9 mouse cellular contexts compared by ENCODE assay signal in genomic region chr2:166035725-166036124, GRCm38 (mm10). TPM values are rescaled to one million over a fixed set of nuclear protein-coding genes. Genes with fewer than 3 reads are reported as not detected.
DNase-seq lines count a peak whose midpoint lies in the region; ATAC-seq and TF ChIP-seq lines count a peak whose summit lies in the region.
"Had no signal": no experiment of that assay in that cellular context is flagged by ENCODE, and none has a peak within 500 bp of the region (broad histone marks: within the 10 kb centered on the region; RNA-seq: fewer than 3 reads in every experiment).

No protein-coding gene starts in this region.

- TF ChIP-seq CTCF in intestine, postnatal 0 days (IDR thresholded peaks at IDR 0.05; ENCODE audit: low read depth) = peak; percentile 81
- peak; percentile 55; the same call in 1 of the 2 replicates for TF ChIP-seq CTCF in spleen, adult 2 months (IDR thresholded peaks at IDR 0.05; ENCODE audit: extremely low read depth, insufficient read depth, insufficient read length, insufficient replicate concordance)

- DNase-seq in ES-CJ7 (ENCODE audit: low read depth, low spot score) = peak; percentile 83
- DNase-seq in c-Kit-positive CD71-negative TER-119-negative erythroid progenitor cells, embryonic 14.5 days (ENCODE audit: low read depth) = peak; percentile 65
- no peak for DNase-seq in heart, embryonic 10.5 days (ENCODE audit: low spot score)
- peak; percentile 26 for DNase-seq in liver, embryonic 13.5 days
- peak; percentile 59 to 76 for DNase-seq in spleen, adult 2 months (ENCODE audit: low read depth in 1 of 2, low spot score in 2 of 2)
- no peak for DNase-seq in midbrain, embryonic 10.5 days (ENCODE audit: low spot score)

- H3K9ac ChIP-seq in intestine, postnatal 0 days (ENCODE audit: low read depth, low read length) = no peak overlapping the region
- H3K9ac ChIP-seq in intestine, embryonic 15.5 days = no peak overlapping the region
- no peak overlapping the region for H3K9ac ChIP-seq in liver, embryonic 13.5 days
- H3K9ac ChIP-seq: limb, embryonic 15.5 days had no signal

- no peaks in the 10 kb centered on the region for H3K27me3 ChIP-seq in intestine, postnatal 0 days (replicated peaks; ENCODE audit: control insufficient read depth, insufficient read depth, low read length)
- no peaks in the 10 kb centered on the region for H3K27me3 ChIP-seq in intestine, embryonic 15.5 days (replicated peaks)
- no peaks in the 10 kb centered on the region for H3K27me3 ChIP-seq in heart, embryonic 10.5 days (ENCODE audit: insufficient read depth, poor library complexity, severe bottlenecking)
- no peaks in the 10 kb centered on the region for H3K27me3 ChIP-seq in liver, embryonic 13.5 days
- no peaks in the 10 kb centered on the region for H3K27me3 ChIP-seq in spleen, adult 2 months (ENCODE audit: control insufficient read depth, insufficient read depth, low read length)
- H3K27me3 ChIP-seq in midbrain, embryonic 10.5 days (ENCODE audit: low read depth, poor library complexity, severe bottlenecking) = no peaks in the 10 kb centered on the region
- H3K27me3 ChIP-seq: limb, embryonic 15.5 days had no signal

- no peaks in the 10 kb centered on the region for H3K9me3 ChIP-seq in intestine, postnatal 0 days (ENCODE audit: control insufficient read depth)
- H3K9me3 ChIP-seq in intestine, embryonic 15.5 days = no peaks in the 10 kb centered on the region
- no peaks in the 10 kb centered on the region for H3K9me3 ChIP-seq in heart, embryonic 10.5 days
- no peaks in the 10 kb centered on the region for H3K9me3 ChIP-seq in liver, embryonic 13.5 days (replicated peaks)
- H3K9me3 ChIP-seq in midbrain, embryonic 10.5 days (replicated peaks) = no peaks in the 10 kb centered on the region
- H3K9me3 ChIP-seq: limb, embryonic 15.5 days had no signal

- ATAC-seq in intestine, postnatal 0 days = 0 out of 2 replicates have a peak, but pooled peaks have one; percentile 31
- ATAC-seq in intestine, embryonic 15.5 days = no peak
- ATAC-seq in liver, embryonic 13.5 days (ENCODE audit: low read depth) = no peak

- H3K4me1 ChIP-seq in intestine, postnatal 0 days (replicated peaks; ENCODE audit: control insufficient read depth, insufficient read depth, low read length) = no peaks in the 10 kb centered on the region
- peaks cover 12% of the 10 kb centered on the region; the same call in 1 of the 2 replicates for H3K4me1 ChIP-seq in intestine, embryonic 15.5 days (replicated peaks)
- H3K4me1 ChIP-seq in heart, embryonic 10.5 days = peaks cover 33% of the 10 kb centered on the region
- H3K4me1 ChIP-seq in liver, embryonic 13.5 days (replicated peaks) = peaks cover 17% of the 10 kb centered on the region
- H3K4me1 ChIP-seq in spleen, adult 2 months (ENCODE audit: control insufficient read depth, insufficient read depth, insufficient read length) = peaks cover 14% of the 10 kb centered on the region
- H3K4me1 ChIP-seq in midbrain, embryonic 10.5 days = peaks cover 23% of the 10 kb centered on the region

- H3K4me2 ChIP-seq in intestine, postnatal 0 days (replicated peaks; ENCODE audit: low read depth) = no peak overlapping the region
- no peak overlapping the region for H3K4me2 ChIP-seq in intestine, embryonic 15.5 days (replicated peaks)
- no peak overlapping the region for H3K4me2 ChIP-seq in liver, embryonic 13.5 days
- H3K4me2 ChIP-seq: limb, embryonic 15.5 days had no signal

- no peak overlapping the region for H3K4me3 ChIP-seq in intestine, postnatal 0 days (ENCODE audit: low read depth, low read length)
- no peak overlapping the region for H3K4me3 ChIP-seq in intestine, embryonic 15.5 days (replicated peaks)
- H3K4me3 ChIP-seq in heart, embryonic 10.5 days = no peak overlapping the region
- no peak overlapping the region for H3K4me3 ChIP-seq in liver, embryonic 13.5 days (replicated peaks)
- no peak overlapping the region for H3K4me3 ChIP-seq in spleen, adult 2 months (ENCODE audit: extremely low read depth, insufficient read depth, insufficient read length)
- no peak overlapping the region for H3K4me3 ChIP-seq in midbrain, embryonic 10.5 days
- H3K4me3 ChIP-seq: limb, embryonic 15.5 days had no signal

- H3K36me3 ChIP-seq in intestine, postnatal 0 days (ENCODE audit: control insufficient read depth, insufficient read depth) = no peaks in the 10 kb centered on the region
- H3K36me3 ChIP-seq in intestine, embryonic 15.5 days = no peaks in the 10 kb centered on the region; the same call in 1 of the 2 replicates
- H3K36me3 ChIP-seq in heart, embryonic 10.5 days = no peaks in the 10 kb centered on the region
- H3K36me3 ChIP-seq in liver, embryonic 13.5 days = no peaks in the 10 kb centered on the region
- peaks cover 7% of the 10 kb centered on the region; the same call in 1 of the 2 replicates for H3K36me3 ChIP-seq in spleen, adult 2 months (ENCODE audit: control insufficient read depth, insufficient read depth, low read length)
- H3K36me3 ChIP-seq in midbrain, embryonic 10.5 days = peaks cover 14% of the 10 kb centered on the region

- TF ChIP-seq POLR2A in spleen, adult 2 months (IDR thresholded peaks at IDR 0.05; ENCODE audit: low read depth, low read length) = no peak

- WGBS in intestine, postnatal 0 days = 44% methylated on average over 3 of the region's 3 CpGs
- WGBS in intestine, embryonic 15.5 days = 49% methylated on average over 3 of the region's 3 CpGs
- 44% methylated on average over 3 of the region's 3 CpGs for WGBS in heart, embryonic 10.5 days
- 40% methylated on average over 3 of the region's 3 CpGs for WGBS in liver, embryonic 13.5 days (ENCODE audit: insufficient replicate concordance)
- WGBS in spleen, adult 2 months = 38% methylated on average over 3 of the region's 3 CpGs
- WGBS in midbrain, embryonic 10.5 days = 67% methylated on average over 3 of the region's 3 CpGs

- peak overlapping the region; percentile 54 for H3K27ac ChIP-seq in intestine, postnatal 0 days (ENCODE audit: low read depth, low read length)
- H3K27ac ChIP-seq in intestine, embryonic 15.5 days = no peak overlapping the region
- H3K27ac ChIP-seq in heart, embryonic 10.5 days = peak overlapping the region; percentile 63; the same call in 1 of the 2 replicates
- no peak overlapping the region for H3K27ac ChIP-seq in liver, embryonic 13.5 days
- no peak overlapping the region for H3K27ac ChIP-seq in spleen, adult 2 months (ENCODE audit: insufficient read depth, low read length)
- H3K27ac ChIP-seq in midbrain, embryonic 10.5 days (replicated peaks) = no peak overlapping the region
- H3K27ac ChIP-seq: limb, embryonic 15.5 days had no signal

RNA-seq across cellular contexts. Expression of gene Ncoa3, which starts 43.3 kb away (rescaled TPM):
- polyA plus RNA-seq in intestine, postnatal 0 days (2015; fragmentation: Nextera tagmentation; extraction: Ambion mirVana) = 4.7 and 5.7 TPM in 2 replicates
- polyA plus RNA-seq in intestine, embryonic 15.5 days (2015; fragmentation: Nextera tagmentation; extraction: Ambion mirVana) = 10.8 TPM in 2 replicates
- polyA plus RNA-seq in heart, embryonic 10.5 days (2016; fragmentation: Nextera tagmentation; extraction: Ambion mirVana) = 14.8 and 15.8 TPM in 2 replicates
- 3.5 and 4.5 TPM in 2 replicates for polyA plus RNA-seq in liver, embryonic 13.5 days (2015; fragmentation: Nextera tagmentation; extraction: Ambion mirVana)
- 48.4 and 67.9 TPM in 2 replicates for polyA plus RNA-seq in spleen, adult 2 months (2012; rRNA removed)
- polyA plus RNA-seq in midbrain, embryonic 10.5 days (2016; fragmentation: Nextera tagmentation; extraction: Ambion mirVana) = 15.2 and 15.9 TPM in 2 replicates

Comparison
In these comparisons a context has a peak if more than half of its experiments do, and no peak if none do; other contexts are left out.
1. H3K27ac ChIP-seq: peak in intestine, postnatal 0 days (single experiment) and heart, embryonic 10.5 days (single experiment); none in intestine, embryonic 15.5 days (single experiment), liver, embryonic 13.5 days (single experiment), spleen, adult 2 months (single experiment) and midbrain, embryonic 10.5 days (single experiment).
2. DNase-seq: peak in ES-CJ7 (single experiment), c-Kit-positive CD71-negative TER-119-negative erythroid progenitor cells, embryonic 14.5 days (single experiment), liver, embryonic 13.5 days (single experiment) and spleen, adult 2 months (2 of 2); none in heart, embryonic 10.5 days (single experiment) and midbrain, embryonic 10.5 days (single experiment).